Mouse (Mus musculus) granulocyte monocyte progenitor cell, adult 5-6 weeks (primary cell): ENCODE results near the gene Mrtfa. TPM values are rescaled to one million over a fixed set of nuclear protein-coding genes. Genes with fewer than 3 reads are reported as not detected.

Experiments
- ATAC-seq: replicated peaks from 2 replicates; pipeline ENCODE4 v1.8.0; 2016; ENCODE audit warnings: mild to moderate bottlenecking, moderate TSS enrichment, inconsistent platforms; ENCODE audit not compliant: poor library complexity, severe bottlenecking
- total RNA-seq, 2 experiments: library from RNA; stranded (forward) in 1 of 2; stranded (reverse) in 1 of 2; fragments of 200-712, 200-1000 nt in 1 of 2; fragments of >200 nt in 1 of 2; fragmentation: Nextera tagmentation in 1 of 2; gene quantifications; 2 replicates each; pipeline ENCODE4 v1.2.3; 2014 to 2017

The Mrtfa gene
- total RNA-seq, 2 experiments from 2014 or later, result 11.1 to 36.9 TPM

- peak; percentile 36; the same call in 1 of the 2 replicates for ATAC-seq
Observed at GRCm38 (mm10) chr15:81008689-81009123, 181.9 kb downstream of the Mrtfa start.

GRCm38 (mm10) chr15:81007905-81008304, 182.7 kb downstream of the Mrtfa start:
- no peak for ATAC-seq

- no peak for ATAC-seq
Observed at GRCm38 (mm10) chr15:81007339-81007738, 183.2 kb downstream of the Mrtfa start.

GRCm38 (mm10) chr15:81006127-81006735, 184.3 kb downstream of the Mrtfa start:
- no peak for ATAC-seq

GRCm38 (mm10) chr15:81000419-81001138, 190.0 kb downstream of the Mrtfa start:
- ATAC-seq, result 0 out of 2 replicates have a peak, but pooled peaks have one; percentile 27

GRCm38 (mm10) chr15:80997077-80997476, 193.5 kb downstream of the Mrtfa start:
- ATAC-seq, result no peak

- no peak for ATAC-seq
Observed at GRCm38 (mm10) chr15:80996090-80996835, 194.3 kb downstream of the Mrtfa start.

GRCm38 (mm10) chr15:80994959-80995358, 195.6 kb downstream of the Mrtfa start:
- ATAC-seq, result no peak

GRCm38 (mm10) chr15:80989712-80990111, 200.8 kb downstream of the Mrtfa start:
- peak; percentile 46 for ATAC-seq

- no peak for ATAC-seq
Observed at GRCm38 (mm10) chr15:80988331-80988730, 202.2 kb downstream of the Mrtfa start.

GRCm38 (mm10) chr15:80983264-80983663, 207.3 kb downstream of the Mrtfa start:
- ATAC-seq, result no peak

- no peak for ATAC-seq
Observed at GRCm38 (mm10) chr15:80981176-80981575, 209.4 kb downstream of the Mrtfa start.

- no peak for ATAC-seq
Observed at GRCm38 (mm10) chr15:80979611-80980010, 210.9 kb downstream of the Mrtfa start.

- peak; percentile 93 for ATAC-seq
Observed at GRCm38 (mm10) chr15:80977620-80978334, 212.8 kb downstream of the Mrtfa start, which contains the start of gene Sgsm3. Gene Sgsm3 (plus strand): TSS chr15:80977765.

GRCm38 (mm10) chr15:80975666-80976065, 214.9 kb downstream of the Mrtfa start:
- ATAC-seq, result no peak

- ATAC-seq, result no peak
Observed at GRCm38 (mm10) chr15:80974311-80974710, 216.2 kb downstream of the Mrtfa start.

GRCm38 (mm10) chr15:80969371-80969770, 221.2 kb downstream of the Mrtfa start:
- ATAC-seq, result no peak
